Mouse (Mus musculus) neutrophil, adult 59 days (primary cell): Measurements from ENCODE around the gene Vmn2r97. TPM values are rescaled to one million over a fixed set of nuclear protein-coding genes. Genes with fewer than 3 reads are reported as not detected.

Source experiments
- total RNA-seq, 2 experiments: library from RNA; stranded (reverse); gene quantifications; 1 replicate in 1 of 2; 2 replicates in 1 of 2; pipeline ENCODE4 v1.2.4; 2023

The Vmn2r97 gene
- total RNA-seq, result under 1 TPM in 1 of 2 experiments, not detected in 1; 0.15 TPM

DNA sequence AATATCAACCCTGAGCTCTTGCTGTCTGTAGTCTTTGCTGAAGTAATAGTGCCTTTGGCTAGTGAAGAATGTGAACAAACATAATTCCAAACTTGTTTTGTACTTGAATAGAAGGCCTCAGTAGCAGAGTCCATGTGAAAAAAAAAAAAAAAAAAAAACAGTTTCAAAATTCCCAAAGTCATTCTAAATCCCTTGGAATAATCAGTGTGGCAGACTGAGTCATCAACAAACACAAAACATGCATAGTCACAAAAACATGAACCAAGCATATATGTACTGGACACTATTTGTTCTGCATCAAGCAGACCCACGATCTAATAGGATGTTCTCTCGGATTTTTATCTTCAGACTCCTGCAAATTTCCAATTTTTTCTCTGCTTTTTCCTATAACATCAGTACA is at the start of gene Vmn2r97:
Gene Vmn2r97 (plus strand): TSS at position 301 of the 400 bp plus-strand sequence.

Other genes with a start within 250 kb of the Vmn2r97 start
- not detected for gene Vmn2r98, start 139.2 kb downstream of the Vmn2r97 start, total RNA-seq